Mouse (Mus musculus) inflammation-experienced regulatory T-cells, adult 6 months (primary cell): Measurements from ENCODE around the gene Plcl2. TPM values are rescaled to one million over a fixed set of nuclear protein-coding genes. Genes with fewer than 3 reads are reported as not detected.

Experiments
- ATAC-seq: one replicate; pipeline ENCODE4 v1.8.0; 2017
- polyA plus RNA-seq, 3 experiments: library from polyadenylated mRNA; unstranded; fragments of 100-300 nt; shearing (Covaris generic); gene quantifications; one replicate each; pipeline ENCODE4 v1.2.1; 2017

Plcl2 gene
- polyA plus RNA-seq = 10 to 100 TPM in 1 of 3 experiments, 1 to 10 TPM in 2; 8.8 to 11.9 (median 9.4) TPM

GRCm38 (mm10) chr17:50509251-50510104 lies at the start of gene Plcl2:
TSS of gene Plcl2 (plus strand) at chr17:50509403.
- ATAC-seq = peak; percentile 67

- ATAC-seq = no peak
Measured at GRCm38 (mm10) chr17:50460301-50460700, 48.9 kb upstream of the Plcl2 start.

- no peak for ATAC-seq
Measured at GRCm38 (mm10) chr17:50467438-50467837, 41.8 kb upstream of the Plcl2 start.

- no peak for ATAC-seq
Measured at GRCm38 (mm10) chr17:50469126-50469525, 40.1 kb upstream of the Plcl2 start.

GRCm38 (mm10) chr17:50469543-50470431 lies 39.4 kb upstream of the Plcl2 start:
- ATAC-seq = peak; percentile 61

- peak; percentile 84 for ATAC-seq
Measured at GRCm38 (mm10) chr17:50470432-50471078, 38.6 kb upstream of the Plcl2 start.

- peak; percentile 41 for ATAC-seq
Measured at GRCm38 (mm10) chr17:50471230-50471629, 38.0 kb upstream of the Plcl2 start.

- no peak for ATAC-seq
Measured at GRCm38 (mm10) chr17:50477277-50477676, 31.9 kb upstream of the Plcl2 start.

- ATAC-seq = no peak
Measured at GRCm38 (mm10) chr17:50480867-50481266, 28.3 kb upstream of the Plcl2 start.

- peak; percentile 82 for ATAC-seq
Measured at GRCm38 (mm10) chr17:50483700-50484099, 25.5 kb upstream of the Plcl2 start.

GRCm38 (mm10) chr17:50484981-50485380 lies 24.2 kb upstream of the Plcl2 start:
- ATAC-seq = peak; percentile 53

- no peak for ATAC-seq
Measured at GRCm38 (mm10) chr17:50487058-50487618, 22.1 kb upstream of the Plcl2 start.

GRCm38 (mm10) chr17:50487670-50488069 lies 21.5 kb upstream of the Plcl2 start:
- ATAC-seq = no peak

- ATAC-seq = no peak
Measured at GRCm38 (mm10) chr17:50488406-50488805, 20.8 kb upstream of the Plcl2 start.

- no peak for ATAC-seq
Measured at GRCm38 (mm10) chr17:50488895-50489294, 20.3 kb upstream of the Plcl2 start.

- no peak for ATAC-seq
Measured at GRCm38 (mm10) chr17:50490644-50491430, 18.4 kb upstream of the Plcl2 start.

GRCm38 (mm10) chr17:50491496-50491895 lies 17.7 kb upstream of the Plcl2 start:
- no peak for ATAC-seq

- ATAC-seq = no peak
Measured at GRCm38 (mm10) chr17:50495216-50495889, 13.8 kb upstream of the Plcl2 start.

- ATAC-seq = no peak
Measured at GRCm38 (mm10) chr17:50498062-50498697, 11.0 kb upstream of the Plcl2 start.

- ATAC-seq = peak; percentile 64
Measured at GRCm38 (mm10) chr17:50499091-50499790, 10.0 kb upstream of the Plcl2 start.
